Mouse (Mus musculus) frontal cortex, postnatal 10 days (tissue): ENCODE data around the gene 1110065P20Rik.
A peak's percentile ranks its signal among the peaks of the same experiment; 100 is the strongest.

Experiments
- DNase-seq, 2 experiments: peaks; one replicate each; pipeline ENCODE4 v3.0.0; 2022; ENCODE audit warnings: low spot score in 2 of 2, mixed read lengths in 1 of 2

The 1110065P20Rik gene

DNA sequence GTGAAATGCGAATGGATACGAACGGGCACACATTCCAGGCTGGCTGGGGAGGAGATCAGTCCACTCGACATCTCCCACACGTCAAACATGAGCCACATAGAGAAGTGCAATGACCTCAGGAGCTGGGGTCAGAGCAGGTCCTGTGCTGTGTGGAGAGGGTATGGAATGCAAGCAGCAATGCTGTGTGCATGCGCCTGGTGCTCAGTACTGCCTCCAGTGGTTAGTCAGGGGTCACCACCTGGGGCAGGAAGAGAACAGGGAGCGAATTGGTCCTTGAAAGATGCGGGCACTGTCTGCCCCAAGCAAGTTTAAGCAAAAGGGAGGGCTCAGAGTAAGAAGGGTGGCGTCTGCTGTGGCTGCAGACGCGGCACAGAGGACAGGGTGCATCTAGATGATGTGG, 7.5 kb downstream of the 1110065P20Rik start:
- DNase-seq, result no peak

DNA sequence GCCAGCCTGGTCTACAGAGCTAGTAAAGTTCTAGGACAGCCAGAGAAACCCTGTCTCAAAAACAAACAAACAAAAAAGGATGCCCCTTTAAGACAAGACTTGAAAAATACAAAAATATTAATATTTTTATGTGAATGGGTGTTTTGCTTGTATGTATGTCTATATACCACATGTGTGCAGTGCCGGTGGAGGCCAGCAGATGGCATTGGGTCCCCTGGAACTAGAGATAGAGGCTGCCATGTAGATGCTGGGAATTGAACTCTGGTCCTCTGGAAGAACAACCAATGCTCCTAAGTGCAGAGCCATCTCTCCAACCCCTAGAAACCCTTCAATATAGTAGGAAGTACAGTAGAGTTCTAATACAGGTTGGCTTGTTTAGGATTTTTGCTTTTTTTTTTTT, 10.0 kb downstream of the 1110065P20Rik start:
- no peak for DNase-seq

DNA sequence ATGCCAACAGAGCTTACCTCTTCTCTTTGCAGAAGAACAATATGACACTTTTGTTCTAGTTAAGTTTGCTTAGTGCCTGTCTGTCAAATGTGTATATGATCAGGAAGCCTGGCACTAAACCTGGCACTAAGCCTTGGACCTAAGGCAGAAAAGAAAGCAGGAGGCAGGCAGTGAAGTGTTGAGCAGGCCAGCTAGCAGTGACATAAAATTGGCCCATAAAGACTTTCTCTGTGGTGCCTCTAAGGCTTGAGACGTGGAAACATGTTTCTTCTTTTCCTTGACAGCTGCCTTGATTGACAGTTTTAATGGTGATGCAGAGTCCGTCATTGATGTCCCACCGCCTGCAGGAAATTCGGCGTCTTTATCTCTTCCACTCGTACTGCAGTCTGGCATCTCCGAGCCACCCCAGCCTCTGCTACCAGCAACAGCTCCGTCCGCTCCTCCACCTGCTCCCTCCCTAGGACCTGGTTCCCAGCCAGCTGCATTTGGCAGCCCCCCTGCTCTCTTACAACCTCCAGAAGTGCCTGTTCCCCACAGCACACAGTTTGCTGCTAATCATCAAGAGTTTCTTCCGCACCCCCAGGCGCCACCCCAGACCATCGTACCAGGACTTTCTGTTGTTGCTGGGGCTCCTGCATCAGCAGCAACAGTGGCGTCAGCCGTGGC, 12.8 kb downstream of the 1110065P20Rik start:
- DNase-seq, result no peak

- DNase-seq, result no peak
Observed at GRCm38 (mm10) chr4:124832796-124833195, 18.2 kb downstream of the 1110065P20Rik start.

DNA sequence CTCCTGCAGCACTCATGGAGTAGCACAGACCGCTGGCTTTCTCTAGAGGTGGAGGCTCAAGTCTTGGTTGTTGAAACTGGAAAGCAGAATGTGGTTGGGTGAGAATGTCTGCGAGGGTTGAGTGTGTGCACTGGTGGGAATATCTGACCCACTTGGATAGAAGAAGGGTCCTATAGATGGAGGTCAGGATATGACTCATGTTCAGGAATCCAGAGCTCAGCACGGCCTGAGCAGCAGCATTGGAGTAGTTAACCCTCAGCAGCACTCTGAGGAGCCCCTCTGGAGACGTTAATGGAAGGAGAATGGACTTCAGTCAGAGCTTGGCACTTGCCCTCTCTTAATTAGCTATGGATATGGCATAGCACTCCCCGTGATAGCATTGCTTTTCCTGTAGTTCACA, 21.3 kb downstream of the 1110065P20Rik start:
- DNase-seq, result no peak

- no peak for DNase-seq
Observed at GRCm38 (mm10) chr4:124825371-124825965, 25.5 kb downstream of the 1110065P20Rik start.

DNA sequence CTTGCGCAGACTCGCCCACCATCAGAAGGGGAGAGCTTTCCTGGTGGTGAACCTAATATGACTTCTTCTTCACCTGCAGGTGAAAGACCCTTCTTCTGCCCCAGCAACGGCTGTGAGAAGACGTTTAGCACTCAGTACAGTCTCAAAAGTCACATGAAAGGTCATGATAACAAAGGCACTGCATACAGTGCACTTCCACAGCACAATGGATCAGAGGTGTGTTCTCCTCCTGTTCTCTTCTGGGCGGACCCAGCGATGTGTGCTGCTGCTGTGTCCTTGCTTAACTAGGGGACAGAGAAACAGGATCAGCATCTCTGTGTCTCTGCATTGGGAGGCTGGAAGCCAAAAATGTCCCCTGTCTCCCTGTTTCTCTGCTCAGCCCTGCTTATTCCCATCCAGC, 26.0 kb downstream of the 1110065P20Rik start:
- no peak for DNase-seq

GRCm38 (mm10) chr4:124818832-124819231, 32.2 kb downstream of the 1110065P20Rik start:
- no peak for DNase-seq

DNA sequence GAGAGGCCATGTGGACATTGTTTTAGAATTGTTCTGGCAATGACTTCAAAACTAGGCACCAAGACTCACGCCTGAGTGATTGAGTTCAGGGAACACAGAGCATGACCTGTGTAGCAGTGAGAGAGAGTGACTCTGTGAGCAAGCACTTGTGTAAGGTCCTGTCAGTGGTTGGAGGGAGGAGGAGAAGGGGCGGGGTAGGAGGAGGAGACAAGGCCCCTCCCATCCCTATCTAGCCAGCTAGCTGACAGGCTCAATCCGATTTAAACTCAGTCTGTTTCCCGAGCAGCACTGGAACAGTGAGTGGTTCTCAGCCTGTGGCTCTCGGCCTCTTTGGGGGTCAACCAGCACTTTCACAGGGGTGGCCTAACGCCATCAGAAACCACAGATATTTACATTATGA, 33.2 kb downstream of the 1110065P20Rik start:
- no peak for DNase-seq

DNA sequence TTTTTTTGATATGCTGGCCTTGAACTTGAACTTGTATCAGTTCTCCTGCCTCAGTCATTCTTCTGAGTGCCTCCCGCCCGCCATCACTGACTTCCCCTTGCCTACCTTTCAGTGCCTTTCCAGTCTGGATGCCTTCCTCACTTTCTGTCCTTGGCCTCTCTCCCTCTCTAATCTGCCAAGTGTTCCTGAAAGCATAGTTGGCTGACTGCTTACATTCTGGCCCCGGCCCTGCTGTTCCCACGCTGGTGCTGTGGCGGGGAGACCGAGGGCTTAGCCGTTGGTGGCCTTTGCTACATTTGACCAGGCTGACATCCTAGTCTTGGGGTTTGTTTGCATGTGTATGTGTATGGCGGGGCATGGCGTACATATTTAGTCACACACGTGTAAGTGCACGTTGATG, 35.1 kb downstream of the 1110065P20Rik start:
- no peak for DNase-seq

DNA sequence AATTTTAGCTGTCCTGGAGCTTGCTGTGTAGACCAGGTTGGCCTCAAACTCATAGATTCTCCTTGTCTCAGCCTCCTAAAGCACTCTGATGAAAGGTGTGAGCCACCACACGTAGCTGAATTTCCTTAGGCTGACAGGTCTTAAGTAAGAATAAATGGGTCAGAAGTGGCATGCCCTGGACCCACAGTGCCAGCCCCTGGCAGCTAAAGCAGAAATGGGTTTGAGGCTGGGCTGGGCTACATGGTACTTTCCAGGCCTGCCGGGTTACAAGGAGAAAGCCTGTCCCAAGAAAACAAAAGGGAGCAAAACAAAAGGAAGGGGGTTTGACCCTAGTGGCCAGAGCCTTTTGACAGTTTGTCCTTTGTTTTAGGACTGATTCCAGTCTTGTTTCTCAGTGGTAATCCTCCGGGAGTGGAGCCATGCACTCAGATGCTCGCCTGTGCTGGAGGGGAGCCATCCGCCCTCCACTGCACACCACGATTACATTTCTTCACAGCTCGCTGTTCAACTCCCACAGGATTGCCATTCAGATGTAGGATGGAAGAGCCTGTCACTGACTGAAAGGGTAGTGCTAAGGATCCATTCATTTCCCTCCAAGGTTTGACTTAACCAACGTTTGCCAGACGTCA, 39.5 kb downstream of the 1110065P20Rik start:
- peak; percentile 22 to 33 for DNase-seq

- DNase-seq, result no peak
Observed at GRCm38 (mm10) chr4:124810056-124810455, 40.9 kb downstream of the 1110065P20Rik start.

DNA sequence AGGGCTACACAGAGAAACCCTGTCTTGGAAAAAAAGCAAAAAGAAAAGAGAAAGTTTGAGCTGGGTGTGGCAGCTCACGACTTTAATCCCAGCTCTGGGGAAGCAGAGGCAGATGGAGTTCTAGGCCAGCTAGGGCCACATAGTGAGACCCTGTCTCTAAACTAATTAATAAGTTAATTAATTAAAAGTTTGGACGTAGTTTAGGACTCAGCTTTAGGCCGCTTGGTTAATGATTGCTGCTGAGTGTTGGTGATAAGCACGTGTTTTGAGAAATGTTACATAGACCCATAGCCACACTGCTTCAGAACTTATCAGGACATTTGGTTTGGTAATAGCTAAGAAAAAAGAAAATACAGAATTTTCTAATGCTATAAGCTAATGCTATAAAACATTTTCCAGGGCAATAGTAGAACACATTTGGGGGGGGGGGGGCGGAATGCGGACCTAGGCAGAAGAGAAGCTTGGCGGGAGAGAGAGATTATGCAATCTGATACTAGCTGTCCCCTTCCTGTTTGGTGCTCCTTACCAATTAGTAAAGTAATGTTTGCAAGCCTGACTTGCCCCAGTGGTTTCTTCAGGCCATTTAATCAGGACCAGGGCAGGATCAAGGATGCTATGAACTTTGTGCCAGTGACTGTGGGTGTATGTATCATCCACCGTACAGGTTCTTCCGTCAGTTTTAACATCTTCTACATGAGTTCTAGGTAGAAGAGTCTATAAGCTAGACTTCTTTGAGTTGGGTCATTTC, 41.7 kb downstream of the 1110065P20Rik start:
- DNase-seq, result no peak

GRCm38 (mm10) chr4:124808511-124808910, 42.5 kb downstream of the 1110065P20Rik start:
- DNase-seq, result no peak

GRCm38 (mm10) chr4:124803406-124803805, 47.6 kb downstream of the 1110065P20Rik start:
- no peak for DNase-seq

GRCm38 (mm10) chr4:124802309-124803260, 48.4 kb downstream of the 1110065P20Rik start:
- DNase-seq, result peak; percentile 94 to 95

GRCm38 (mm10) chr4:124801552-124802308, 49.3 kb downstream of the 1110065P20Rik start, which contains the start of gene Mtf1:
Gene Mtf1 (plus strand): TSS chr4:124802104.
- peak; percentile 69 to 84 for DNase-seq
